Mouse (Mus musculus): ENCODE data around the gene Borcs8. TPM values are rescaled to one million over a fixed set of nuclear protein-coding genes. Genes with fewer than 3 reads are reported as not detected.

The Borcs8 gene
- total RNA-seq, 4 experiments from 2014 or later: 49.9 to 65.3 (median 59.3) TPM

DNA sequence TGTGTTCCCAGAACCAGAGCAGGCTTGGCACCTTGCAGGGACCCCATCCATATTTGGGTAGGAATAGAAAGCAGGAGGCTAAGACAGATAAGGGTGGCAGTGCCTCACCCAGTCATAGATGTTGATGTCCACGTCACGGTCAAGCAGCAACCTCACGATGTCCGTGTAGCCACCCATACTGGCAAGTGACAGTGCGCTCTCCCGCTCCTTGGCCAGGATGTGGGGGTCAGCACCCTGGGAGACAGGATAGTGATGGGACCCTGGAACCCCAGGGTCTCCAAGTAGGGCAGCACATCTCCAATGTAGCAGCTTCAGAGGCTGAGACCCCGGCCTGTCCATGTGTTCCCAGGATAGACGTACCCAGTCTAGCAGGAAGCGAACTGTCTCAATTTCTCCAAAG lies 4.4 kb upstream of the Borcs8 start:
- DNase-seq: no peak

DNA sequence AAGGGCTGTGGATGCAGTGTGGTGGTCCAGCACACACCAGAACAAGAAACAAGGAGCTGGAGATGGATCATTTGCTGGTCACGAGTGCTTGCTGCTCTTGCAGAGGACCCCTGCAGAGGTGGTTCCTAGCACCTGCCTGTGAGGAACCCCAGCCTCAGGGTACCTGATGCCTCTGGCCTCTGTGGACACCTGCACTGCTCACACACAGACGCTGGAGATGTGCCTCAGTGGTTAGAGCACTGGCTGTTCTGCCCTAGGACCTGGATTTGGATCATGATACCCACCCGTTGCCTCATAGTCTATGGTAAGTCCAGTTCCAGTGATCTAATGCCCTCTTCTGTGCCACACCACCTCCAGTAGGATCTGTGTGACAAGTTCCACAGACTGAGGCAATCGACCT lies 2.7 kb upstream of the Borcs8 start:
- no peak for DNase-seq

DNA sequence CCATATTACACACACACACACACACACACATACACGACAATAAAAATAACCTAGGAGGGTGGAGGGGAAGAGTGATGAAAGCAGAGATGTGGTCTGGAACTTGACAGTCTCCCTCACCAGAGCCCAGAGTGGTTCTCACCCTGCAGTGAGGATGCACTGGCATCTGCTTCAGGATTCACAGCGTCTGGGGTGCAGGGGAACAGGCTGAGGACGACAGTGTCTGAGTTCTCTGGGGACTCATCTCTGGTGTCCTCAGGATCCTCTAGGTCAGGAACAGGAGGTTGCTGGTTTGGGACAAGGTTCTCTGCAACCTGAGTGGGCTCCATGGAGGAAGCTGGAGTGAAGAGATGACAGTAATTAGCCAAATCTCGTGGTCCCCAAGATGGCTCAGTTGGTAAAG lies 1.4 kb upstream of the Borcs8 start:
- no peak for DNase-seq

DNA sequence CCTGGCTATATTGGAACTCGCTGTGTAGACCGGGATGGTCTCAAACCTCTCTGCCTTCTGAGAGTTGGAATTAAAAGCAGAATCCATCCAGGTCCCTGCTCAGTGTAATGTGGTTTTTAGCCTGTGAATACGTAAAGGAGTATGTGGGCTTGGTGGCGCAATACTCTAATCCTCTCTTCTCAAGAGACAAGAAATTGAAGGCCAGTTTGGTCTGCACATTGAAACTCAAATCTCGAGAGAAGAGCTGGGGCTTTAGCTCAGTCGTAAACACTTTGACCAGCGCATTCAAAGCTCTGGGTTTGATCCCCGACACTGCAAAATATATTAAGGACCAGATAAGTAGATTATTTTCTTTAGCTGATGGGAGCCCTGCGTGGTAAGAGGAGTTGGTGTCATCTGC lies 682 bp downstream of the Borcs8 start:
- DNase-seq: no peak

DNA sequence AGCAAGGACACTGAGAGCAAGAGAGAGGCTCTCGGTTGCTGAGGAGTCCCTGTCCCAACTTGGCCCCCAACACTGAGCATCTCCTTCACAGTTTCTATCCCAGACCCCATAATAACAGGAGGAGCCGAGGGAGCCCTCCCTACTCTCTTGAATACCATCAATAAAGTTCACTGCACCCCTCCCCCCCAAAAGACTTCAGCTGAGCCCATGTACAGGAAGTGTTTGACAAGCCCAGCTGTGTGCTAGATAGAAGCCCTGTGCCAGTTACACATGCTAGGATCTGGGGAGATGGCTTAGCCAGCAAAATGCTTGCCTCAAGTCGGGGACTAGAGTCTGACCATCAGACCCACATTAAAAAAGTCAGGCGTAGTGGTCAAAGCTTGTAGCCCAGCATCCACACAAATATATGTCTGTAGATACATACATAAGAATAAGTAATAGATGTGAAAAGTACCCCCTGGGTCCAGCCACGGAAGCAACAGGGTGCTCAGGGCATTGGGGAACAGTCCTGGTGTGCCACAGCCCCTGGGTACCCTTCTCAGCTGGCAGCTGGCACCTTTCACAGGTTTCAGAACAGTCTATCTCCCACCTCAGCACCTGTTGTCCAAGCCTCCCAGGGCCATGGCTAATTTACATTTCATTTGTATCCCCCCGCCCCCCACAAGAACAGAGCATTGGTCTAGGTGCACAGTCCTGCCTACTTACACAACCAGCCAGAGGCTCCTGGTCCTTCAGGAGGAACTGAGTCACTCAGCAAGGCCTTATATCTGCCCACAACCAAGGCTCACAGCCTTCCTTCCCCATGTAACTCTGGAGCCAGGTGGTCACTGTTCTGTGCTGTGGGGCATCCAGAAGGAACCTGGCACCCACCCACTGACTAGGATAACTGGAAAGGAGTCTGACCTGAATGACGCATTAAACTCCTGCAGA lies 8.6 kb downstream of the Borcs8 start:
- no peak for DNase-seq

DNA sequence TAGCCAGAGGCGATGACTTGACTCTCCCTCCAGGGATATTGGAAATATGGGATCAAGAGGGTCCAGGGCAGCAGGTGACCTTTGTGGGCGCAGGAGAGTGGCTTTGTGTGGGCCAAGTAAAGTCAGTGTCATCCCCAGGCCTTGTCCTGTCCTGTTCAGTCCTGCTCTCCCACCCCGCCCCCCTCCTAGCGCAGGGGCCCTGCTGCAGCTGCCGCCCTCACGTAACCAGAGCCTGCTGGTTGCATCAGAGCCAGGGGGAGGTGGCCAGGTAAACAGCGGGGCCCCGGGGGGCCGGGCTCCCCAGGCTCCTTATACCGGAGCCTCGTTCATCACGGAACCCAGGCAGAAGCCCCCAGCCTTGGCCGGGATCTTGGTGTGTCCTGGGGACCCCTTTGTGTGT lies 10.9 kb downstream of the Borcs8 start:
- DNase-seq: no peak

DNA sequence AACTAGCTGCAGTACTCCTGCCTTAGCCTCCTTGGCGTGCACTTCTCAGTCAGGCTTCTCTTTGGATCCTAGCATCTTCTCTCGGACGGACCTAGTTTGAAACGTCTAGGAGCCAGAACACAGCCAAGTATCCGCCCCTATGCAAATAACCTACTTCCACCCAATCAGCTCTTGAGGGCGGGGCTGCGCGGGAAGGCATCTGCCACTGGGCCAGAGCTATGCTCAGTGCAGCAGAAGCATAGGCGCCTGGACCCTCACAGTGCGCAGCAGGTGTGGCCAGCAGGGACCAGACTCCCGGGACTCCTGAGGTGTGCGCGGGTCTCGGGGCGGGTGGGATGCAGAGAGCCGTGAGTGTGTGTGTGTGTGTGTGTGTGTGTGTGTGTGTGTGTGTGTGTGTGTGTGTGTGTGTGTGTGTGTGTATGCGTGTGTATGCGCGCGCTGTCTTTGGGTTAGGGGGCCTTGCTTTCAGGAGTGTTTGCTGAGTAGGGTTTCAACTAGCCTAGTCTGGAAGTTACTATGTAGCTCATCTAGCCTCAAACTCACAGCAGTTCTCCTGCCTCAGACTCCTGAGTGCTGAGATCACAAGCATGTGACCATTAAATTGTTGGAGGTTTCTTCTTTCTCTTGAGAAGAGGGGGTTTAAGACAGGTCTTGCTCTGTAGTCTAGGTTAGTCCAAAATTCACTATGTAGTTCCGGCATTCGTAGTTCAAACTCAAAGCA lies 13.4 kb downstream of the Borcs8 start:
- peak; percentile 48 for DNase-seq

DNA sequence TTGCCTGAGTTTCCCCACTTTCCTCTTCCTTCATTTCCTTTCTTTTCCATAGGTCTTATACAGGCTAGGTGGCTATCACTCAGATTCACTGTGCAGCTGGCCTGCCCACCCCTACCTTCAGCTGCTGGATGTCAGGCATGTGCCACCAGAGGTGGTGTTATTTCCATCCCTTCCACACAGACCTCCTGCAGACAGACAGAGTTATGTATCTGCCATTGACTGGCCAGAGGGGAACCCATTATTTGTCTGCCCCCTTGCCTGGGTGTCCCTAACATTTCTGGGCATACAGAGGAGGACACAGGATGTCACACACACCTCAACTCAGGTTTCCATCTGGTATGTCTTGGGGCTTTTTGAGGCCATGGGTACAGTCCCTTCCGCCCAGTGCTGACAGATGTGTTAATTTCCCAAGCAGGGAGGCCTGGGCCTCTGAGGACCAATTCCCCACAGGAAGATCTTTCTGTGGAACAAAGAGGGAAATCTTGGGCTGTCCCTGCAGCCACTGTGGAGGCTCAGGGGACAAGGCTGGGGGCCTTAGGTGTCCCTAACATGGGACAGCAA lies 18.0 kb downstream of the Borcs8 start:
- DNase-seq: no peak

DNA sequence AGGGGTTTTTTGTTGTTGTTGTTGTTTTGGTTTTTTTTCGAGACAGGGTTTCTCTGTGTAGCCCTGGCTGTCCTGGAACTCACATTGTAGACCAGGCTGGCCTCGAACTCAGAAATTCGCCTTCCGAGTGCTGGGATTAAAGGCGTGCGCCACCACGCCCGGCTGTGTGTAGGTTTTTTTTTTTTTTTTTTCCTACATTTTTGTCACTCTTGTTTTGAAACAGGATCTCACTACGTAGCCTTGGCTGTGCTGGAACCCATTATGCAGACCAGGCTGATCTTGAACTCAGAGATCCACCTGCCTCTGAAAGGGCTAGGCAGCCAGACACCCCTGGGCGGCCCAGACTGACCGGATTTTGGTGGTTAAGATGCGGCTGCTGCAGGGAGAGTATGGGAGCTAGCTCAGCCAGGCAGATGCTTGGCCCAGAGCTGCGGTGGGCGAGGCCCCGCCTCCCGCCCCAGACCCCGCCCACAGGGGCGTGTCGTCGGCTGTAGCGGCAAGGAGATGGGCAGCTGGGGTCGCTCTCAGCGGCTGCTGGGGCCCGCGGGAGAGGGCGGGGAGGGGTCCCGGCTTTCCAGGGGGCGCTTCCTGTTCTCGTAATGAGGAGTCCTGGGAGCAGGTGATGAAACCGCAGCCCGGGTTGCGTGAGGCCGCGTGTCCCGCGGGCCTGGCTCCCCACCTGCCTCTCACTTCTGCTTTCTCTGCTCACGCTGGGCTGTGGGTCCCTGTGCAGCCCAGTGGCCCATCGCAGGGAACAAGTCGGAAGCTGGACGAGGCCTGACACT lies 19.0 kb downstream of the Borcs8 start:
- DNase-seq: peak; percentile 45

DNA sequence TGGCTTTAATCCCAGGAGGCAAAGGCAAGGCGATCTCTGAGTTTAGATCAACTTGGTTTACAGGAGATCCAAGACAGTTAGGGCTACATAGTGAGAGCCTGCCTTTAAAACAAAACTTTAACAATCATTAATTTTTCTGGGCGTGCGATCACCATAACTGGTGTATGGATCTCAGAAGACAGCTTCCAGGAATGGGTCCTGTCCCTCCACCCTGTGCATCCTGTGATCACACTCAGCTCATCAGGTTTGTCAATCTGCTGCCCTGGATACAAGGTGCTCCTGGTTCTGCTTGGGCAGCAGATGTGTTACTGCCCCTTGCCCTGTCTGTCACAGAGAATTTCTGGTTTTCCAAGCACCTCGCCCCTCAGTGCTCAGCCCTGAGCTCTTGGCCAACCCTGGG lies 19.9 kb downstream of the Borcs8 start:
- DNase-seq: no peak

DNA sequence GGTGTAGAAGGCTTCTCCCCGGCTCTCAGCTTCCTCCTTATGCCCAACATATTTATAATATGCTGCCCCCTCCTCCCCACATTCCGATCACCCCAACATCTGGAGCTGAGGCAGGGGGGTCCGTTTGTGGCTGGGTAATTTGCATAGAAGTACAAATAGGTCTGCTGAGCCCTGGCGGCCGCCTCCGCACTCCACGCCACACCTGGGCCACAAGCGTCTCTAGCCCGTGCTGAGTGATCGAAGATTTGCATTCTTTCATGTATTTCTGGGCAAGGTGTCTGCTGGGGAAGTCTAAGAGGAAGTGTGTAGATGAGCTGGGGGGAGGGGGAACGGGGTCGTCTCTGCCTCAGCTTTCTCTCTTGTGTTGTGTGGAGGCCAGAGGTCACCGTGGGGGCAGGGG lies 20.7 kb downstream of the Borcs8 start:
- DNase-seq: no peak

DNA sequence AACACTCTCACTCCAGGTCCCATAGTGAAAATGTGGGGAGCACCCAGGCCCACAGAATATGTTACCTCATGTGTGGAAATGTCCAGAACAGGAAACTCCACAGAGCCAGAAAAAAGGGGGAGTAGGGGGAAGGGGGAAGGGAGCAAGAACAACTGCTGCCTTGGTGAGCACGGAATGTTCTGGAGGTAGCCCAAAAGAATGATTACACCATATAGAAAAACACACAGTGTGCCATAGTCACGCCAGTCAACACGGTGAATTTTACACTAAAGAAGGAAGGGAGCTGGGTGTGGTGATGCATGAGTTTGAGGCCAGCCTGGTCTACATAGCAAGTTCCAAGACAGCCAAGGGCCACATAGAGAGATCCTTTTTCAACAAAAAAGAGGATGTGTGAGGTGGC lies 24.0 kb downstream of the Borcs8 start:
- DNase-seq: no peak

DNA sequence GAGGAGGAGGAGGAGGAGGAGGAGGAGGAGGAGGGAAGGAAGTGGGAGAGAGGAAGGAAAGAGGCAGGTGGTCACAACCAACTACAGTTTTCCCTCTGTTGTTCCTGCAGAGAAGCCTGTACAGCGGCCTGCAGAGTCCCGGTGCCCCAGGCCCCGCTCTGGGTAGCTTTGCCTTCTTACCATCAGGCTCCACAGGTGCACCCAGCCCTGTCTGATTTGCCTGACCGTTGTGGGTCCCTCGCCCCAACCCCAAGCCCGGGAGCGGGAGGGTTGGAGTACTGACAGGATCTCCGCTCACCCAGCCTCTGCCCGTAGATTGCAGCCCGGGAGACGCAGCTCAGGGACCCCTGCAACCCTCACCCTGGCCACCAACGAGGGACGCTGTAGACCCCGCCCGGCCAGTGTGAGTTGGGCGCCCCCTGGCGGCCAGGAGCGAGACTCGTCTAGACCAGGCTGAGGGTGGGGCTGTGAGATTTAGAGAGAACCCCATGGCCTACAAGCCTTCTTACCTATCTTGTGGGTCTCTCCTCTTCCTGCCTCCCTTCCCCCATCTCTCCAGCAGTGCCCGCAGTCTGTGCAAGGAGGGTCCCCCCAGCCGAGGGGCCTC lies 27.3 kb downstream of the Borcs8 start:
- no peak for DNase-seq

DNA sequence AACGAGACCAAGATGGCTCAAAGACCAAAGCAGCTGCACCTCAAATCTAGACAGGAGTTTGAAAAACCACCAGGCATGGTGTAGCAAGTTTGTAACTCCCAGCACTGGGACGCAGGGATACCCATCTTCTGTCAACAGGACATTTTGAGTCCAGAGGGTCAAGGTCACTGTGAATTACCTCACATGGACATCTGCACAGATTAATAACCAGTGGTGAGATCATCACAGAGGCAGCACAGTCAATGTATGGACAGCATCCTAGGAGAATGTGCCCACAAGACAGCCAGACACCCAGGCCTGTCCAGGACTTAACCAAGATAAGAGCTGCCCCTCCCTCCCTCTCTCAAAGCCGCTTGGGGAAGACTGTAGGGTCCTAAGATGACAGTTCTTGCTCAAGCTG lies 30.8 kb downstream of the Borcs8 start:
- DNase-seq: no peak

DNA sequence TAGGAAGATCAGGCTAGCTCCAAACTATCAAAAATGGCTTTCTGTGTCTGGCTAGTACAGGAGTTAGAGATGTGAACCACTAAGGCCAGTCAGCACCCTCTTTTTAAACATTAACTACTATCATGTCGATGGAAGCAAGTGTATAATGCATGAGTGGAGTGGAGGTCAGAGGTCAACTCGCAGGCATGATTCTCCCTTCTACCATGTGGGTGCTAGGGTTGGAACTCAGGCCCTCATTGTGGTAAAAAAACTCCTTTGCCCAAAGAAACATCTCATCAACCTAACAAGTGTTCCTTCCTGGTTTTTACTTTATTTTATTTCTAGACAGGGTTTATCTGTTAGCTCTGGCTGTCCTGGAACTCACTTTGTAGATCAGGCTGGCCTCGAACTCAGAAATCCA lies 31.4 kb downstream of the Borcs8 start:
- no peak for DNase-seq

DNA sequence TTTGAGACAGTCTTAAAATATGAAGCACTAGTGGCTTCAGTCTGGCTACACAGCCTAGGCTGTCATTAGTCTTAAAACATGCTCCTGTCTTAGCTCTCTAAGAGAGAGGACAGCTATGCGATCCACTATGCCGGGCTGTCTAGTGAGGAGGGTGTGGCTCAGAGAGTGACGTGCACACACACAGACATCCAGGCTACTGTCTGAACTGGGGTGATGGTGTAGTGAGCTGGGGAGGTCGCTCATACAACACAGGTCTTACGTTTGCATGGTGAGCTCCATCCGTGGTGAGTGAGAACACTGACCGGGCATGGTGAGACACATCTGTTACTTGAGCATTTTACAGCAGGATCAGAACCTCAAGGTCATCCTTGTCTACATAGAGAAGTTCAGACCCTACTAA lies 31.9 kb downstream of the Borcs8 start:
- DNase-seq: no peak

DNA sequence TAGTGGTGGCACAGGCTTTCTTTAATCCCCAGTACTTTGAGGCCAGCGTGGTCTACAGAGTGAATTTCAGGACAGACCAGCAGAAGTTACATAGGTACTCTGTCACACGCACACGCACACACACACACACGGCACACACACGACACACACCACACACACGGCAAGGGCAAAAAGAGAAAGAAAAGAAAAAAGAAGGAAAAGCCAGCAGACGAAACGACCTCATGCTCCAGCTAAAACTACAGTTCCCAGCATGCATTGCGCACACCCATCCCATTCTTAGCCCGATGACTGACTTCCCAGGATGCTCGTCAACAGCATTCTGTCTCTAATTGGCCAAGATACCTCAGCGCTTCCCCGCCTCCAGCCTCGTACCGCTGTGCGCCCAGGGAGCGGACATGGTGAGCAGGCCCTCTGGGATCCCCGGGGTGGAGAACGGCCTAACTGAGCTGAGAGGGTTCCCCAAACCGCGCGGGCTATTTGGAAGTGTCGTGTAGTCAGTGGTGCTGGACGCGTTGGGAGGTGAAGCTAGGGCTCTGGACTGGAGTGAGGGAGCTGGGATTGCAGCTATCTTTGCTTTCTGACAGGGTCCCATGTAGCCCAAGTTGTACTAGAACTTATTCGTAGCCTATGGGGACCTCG lies 32.9 kb downstream of the Borcs8 start, which contains the start of gene Tmem161a:
TSS of gene Tmem161a (plus strand) at position 314 of the 639 bp plus-strand sequence.
- DNase-seq: peak; percentile 93

DNA sequence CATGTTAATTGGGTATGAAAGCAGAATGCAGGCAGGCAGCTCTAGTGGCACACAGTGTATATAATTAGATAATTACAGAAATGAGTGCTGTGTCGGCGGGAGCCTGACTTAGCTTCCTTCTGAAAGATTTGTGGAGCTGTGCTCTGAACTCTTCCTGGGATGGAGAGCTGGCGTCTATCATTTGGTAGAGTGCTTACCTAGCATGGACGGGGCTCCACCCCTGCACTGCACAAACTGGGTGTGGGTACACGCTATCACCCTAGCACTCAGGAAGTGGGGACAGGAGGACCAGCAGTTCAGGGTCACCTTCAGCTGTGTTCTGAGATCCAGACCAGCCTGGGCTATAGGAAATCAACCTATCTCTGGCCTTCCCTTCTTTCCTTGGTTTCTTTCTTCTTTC lies 34.0 kb downstream of the Borcs8 start:
- no peak for DNase-seq

DNA sequence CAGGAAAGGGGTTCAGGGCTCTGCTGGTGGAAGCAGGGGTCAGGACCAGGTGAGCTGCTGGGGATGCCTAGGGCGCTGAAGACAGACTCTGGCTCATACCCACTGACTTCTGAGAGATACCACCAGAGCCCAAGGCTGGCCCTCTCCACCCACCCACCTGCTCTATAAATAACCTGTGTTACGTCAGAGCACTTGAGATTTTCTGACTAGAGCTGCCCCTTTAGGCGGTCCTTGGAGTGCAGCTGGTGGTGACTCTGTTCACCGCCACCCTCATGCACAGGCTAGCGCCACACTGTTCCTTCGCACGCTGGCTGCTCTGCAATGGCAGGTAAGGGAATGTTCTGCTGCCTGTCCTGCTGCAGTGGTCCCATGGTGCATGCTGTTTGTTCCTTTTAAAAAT lies 34.8 kb downstream of the Borcs8 start:
- DNase-seq: no peak

DNA sequence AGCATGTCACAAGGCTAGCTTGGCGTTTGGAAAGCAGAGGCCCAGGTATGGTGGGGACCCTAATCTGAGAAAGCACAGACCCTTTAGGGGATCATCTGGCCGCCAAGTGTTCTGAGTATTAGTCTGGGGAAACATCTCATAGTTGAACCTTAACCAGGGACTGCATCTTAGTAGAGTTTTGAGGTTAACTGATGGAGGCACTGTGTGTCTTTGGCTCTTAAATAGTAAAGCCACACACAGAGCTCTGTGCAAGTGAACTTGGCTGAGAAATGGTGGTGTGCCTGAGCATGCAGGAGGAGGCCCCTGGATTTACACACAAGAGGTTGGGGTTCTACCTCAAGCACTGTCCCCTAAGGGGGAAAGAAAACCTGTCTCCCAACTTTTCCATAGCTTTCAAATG lies 38.9 kb downstream of the Borcs8 start:
- no peak for DNase-seq

DNA sequence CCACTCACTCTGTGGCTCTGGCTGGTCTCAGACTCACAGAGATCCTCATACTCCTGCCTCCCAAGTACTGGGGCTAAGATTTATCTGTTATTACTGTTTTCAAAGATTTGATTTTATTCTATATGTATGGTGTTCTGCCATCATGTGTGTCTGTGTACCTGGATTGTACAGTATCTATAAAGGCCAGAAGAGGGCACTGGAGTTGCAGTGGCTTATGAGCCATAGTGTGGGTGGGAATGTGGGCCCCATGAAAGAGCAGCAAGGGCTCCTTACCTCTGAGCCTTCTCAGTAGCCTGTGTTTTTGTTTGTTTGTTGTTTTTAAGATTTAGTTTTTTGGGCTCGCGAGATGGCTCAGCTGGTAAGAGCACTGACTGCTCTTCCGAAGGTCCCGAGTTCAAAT lies 39.8 kb downstream of the Borcs8 start:
- no peak for DNase-seq

Measured in adrenal gland, adult 8-10 months (tissue).